ENCODE assay signal across 25 mouse cellular contexts in the genomic region with DNA sequence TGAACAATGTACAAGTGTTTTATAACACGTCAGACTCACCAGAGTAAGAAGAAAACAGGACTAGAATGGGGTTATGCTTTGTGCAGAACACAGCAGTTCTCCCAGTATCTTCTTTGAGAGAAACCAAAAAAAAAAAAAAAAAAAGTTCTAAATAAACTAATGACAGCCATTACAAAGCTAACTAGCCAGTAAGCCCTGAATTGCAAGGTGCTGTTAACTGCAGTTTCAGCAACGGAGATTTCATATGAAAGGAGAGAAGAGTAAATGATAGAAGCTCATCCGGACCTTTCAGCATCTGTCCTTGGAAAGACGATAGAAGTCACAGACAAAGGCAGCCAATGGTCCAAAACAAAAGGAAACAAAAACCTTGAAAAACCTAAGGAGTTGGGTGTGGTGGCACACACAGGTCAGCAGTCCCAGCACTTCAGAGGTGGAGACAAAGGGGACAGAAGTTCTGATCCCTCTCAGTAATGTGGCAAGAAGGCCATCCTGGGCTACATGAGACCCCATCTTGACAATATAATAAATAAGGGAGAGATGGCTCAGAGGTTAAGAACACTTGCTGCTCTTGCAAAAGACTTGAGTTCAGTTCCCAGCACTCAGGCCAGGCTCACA. TPM values are rescaled to one million over a fixed set of nuclear protein-coding genes. Genes with fewer than 3 reads are reported as not detected.
"Had no signal": no experiment of that assay in that cellular context is flagged by ENCODE, and none has a peak within 500 bp of the region (broad histone marks: within the 10 kb centered on the region; RNA-seq: fewer than 3 reads in every experiment).

No protein-coding gene starts in this region.

- H3K27me3 ChIP-seq: lung, embryonic 15.5 days; midbrain, embryonic 13.5 days; midbrain, embryonic 15.5 days; neural tube, embryonic 12.5 days; stomach, embryonic 15.5 days had no signal

- H3K4me1 ChIP-seq: lung, embryonic 15.5 days; megakaryocyte, embryonic 14.5 days; midbrain, embryonic 13.5 days; midbrain, embryonic 15.5 days; neural tube, embryonic 12.5 days; stomach, embryonic 15.5 days had no signal

- H3K9me3 ChIP-seq: lung, embryonic 15.5 days; megakaryocyte, embryonic 14.5 days; midbrain, embryonic 13.5 days; midbrain, embryonic 15.5 days; neural tube, embryonic 12.5 days; stomach, embryonic 15.5 days had no signal

- H3K4me2 ChIP-seq: lung, embryonic 15.5 days; midbrain, embryonic 11.5 days; midbrain, embryonic 13.5 days; midbrain, embryonic 15.5 days; neural tube, embryonic 12.5 days; stomach, embryonic 15.5 days had no signal

- ATAC-seq: lung, postnatal 0 days; midbrain, embryonic 13.5 days; midbrain, embryonic 15.5 days had no signal

- DNase-seq: lung, adult 2 months; lung, postnatal 14 days; lung, postnatal 36 days; right cerebral cortex, postnatal 14 days; thymus, adult 2 months; thymus, postnatal 25 days; thymus, postnatal 4 days had no signal

- H3K27ac ChIP-seq: lung, embryonic 15.5 days; macrophage; midbrain, embryonic 13.5 days; midbrain, embryonic 15.5 days; neural tube, embryonic 12.5 days; stomach, embryonic 15.5 days; stomach, postnatal 0 days had no signal

- H3K4me3 ChIP-seq: lung, embryonic 15.5 days; megakaryocyte, embryonic 14.5 days; midbrain, embryonic 13.5 days; midbrain, embryonic 15.5 days; neural tube, embryonic 12.5 days; stomach, embryonic 15.5 days had no signal

- H3K9ac ChIP-seq: lung, embryonic 15.5 days; midbrain, embryonic 13.5 days; midbrain, embryonic 15.5 days; neural tube, embryonic 12.5 days; stomach, embryonic 15.5 days had no signal

- H3K36me3 ChIP-seq: lung, embryonic 15.5 days; midbrain, embryonic 13.5 days; midbrain, embryonic 15.5 days; neural tube, embryonic 12.5 days; stomach, embryonic 15.5 days had no signal

RNA-seq across cellular contexts. Expression of a gene that starts 8.6 kb away (rescaled TPM):
- total RNA-seq: midbrain, postnatal 0 days; monocyte, adult 5-6 weeks; neutrophil, adult 5-6 weeks had no signal
- polyA plus RNA-seq: lung, adult 2 months; lung, embryonic 15.5 days; lung, postnatal 0 days; macrophage; midbrain, embryonic 11.5 days; midbrain, embryonic 13.5 days; midbrain, embryonic 15.5 days; midbrain, postnatal 0 days; neural tube, embryonic 12.5 days; neural tube, embryonic 14.5 days; spleen, adult 2 months; stomach, embryonic 15.5 days; stomach, postnatal 0 days; testis, adult 2 months; thymus, adult 2 months; urinary bladder, adult 2 months had no signal

RNA-seq across cellular contexts. Expression of a gene that starts 51.4 kb away (rescaled TPM):
- total RNA-seq: megakaryocyte progenitor cell, adult 5-6 weeks; midbrain, postnatal 0 days; monocyte, adult 5-6 weeks; neutrophil, adult 5-6 weeks had no signal
- polyA plus RNA-seq: lung, adult 2 months; lung, embryonic 15.5 days; lung, postnatal 0 days; macrophage; midbrain, embryonic 11.5 days; midbrain, embryonic 13.5 days; midbrain, embryonic 15.5 days; midbrain, postnatal 0 days; neural tube, embryonic 12.5 days; neural tube, embryonic 14.5 days; spleen, adult 2 months; stomach, embryonic 15.5 days; stomach, postnatal 0 days; testis, adult 2 months; thymus, adult 2 months; urinary bladder, adult 2 months had no signal
